Mouse (Mus musculus) forebrain, embryonic 14.5 days (tissue): Measurements from ENCODE around the gene Vmn2r5. TPM values are rescaled to one million over a fixed set of nuclear protein-coding genes. Genes with fewer than 3 reads are reported as not detected.
"Not testable (repeated sequence)": the region's sequence is repeated elsewhere in the genome, so short reads cannot be mapped to it uniquely, and the experiment has no call there.

Experiments used
- ATAC-seq: fragments of 200-750 bp; cut with Nextera tagmentation; 2 replicates; pipeline ENCODE4 v1.8.0; 2017; ENCODE audit warnings: mild to moderate bottlenecking, moderate library complexity
- DNase-seq: peaks from one replicate; pipeline ENCODE4 v3.0.0-alpha.2; 2015; ENCODE audit warnings: low spot score
- H3K27ac ChIP-seq: fragments of 300-500 bp; sonication (generic); 2 replicates; pipeline ENCODE4 v1.5.1; 2014; ENCODE audit warnings: low read depth, mild to moderate bottlenecking, control low read depth, low read length, moderate library complexity
- H3K27me3 ChIP-seq: fragments of 300-500 bp; sonication (generic); replicated peaks from 2 replicates; pipeline ENCODE4 v1.6.1; 2014; ENCODE audit warnings: low read length, control low read depth, mixed read lengths; ENCODE audit not compliant: control insufficient read depth, insufficient read depth
- H3K36me3 ChIP-seq: fragments of 300-500 bp; sonication (generic); 2 replicates; pipeline ENCODE4 v1.6.1; 2014; ENCODE audit warnings: low read length, control low read depth; ENCODE audit not compliant: control insufficient read depth, insufficient read depth
- H3K4me1 ChIP-seq: fragments of 300-500 bp; sonication (generic); 2 replicates; pipeline ENCODE4 v1.6.1; 2014; ENCODE audit warnings: antibody characterized with exemption, low read length, control low read depth; ENCODE audit not compliant: control insufficient read depth, insufficient read depth
- H3K4me2 ChIP-seq: fragments of 300-500 bp; sonication (generic); 2 replicates; pipeline ENCODE4 v1.6.1; 2014; ENCODE audit warnings: mild to moderate bottlenecking, control low read depth, low read length
- H3K4me3 ChIP-seq: fragments of 300-500 bp; sonication (generic); 2 replicates; pipeline ENCODE4 v1.5.1; 2014; ENCODE audit warnings: low read depth, low read length, control low read depth
- H3K9ac ChIP-seq: fragments of 300-500 bp; sonication (generic); 2 replicates; pipeline ENCODE4 v1.6.1; 2014; ENCODE audit warnings: mild to moderate bottlenecking, low read length, control low read depth, moderate library complexity
- H3K9me3 ChIP-seq: fragments of 300-500 bp; sonication (generic); replicated peaks from 2 replicates; pipeline ENCODE4 v1.6.1; 2016; ENCODE audit warnings: low read length, control low read depth, mixed read lengths; ENCODE audit not compliant: control insufficient read depth
- WGBS: fragments of 180-500 bp; shearing (Covaris S2); extraction: QIAGEN DNeasy Blood & Tissue Kit; methylation state at CpG from one replicate; pipeline ENCODE4 v1.1.7; 2014; 5-methylcytosine and 5-hydroxymethylcytosine counted together
- polyA plus RNA-seq: library from polyadenylated mRNA; unstranded; fragments of >200 nt; fragmentation: Nextera tagmentation; extraction: Ambion mirVana; gene quantifications from 2 replicates; pipeline ENCODE4 v1.2.1, GENCODE M21; 2014

The Vmn2r5 gene
- not detected in 2 replicates for polyA plus RNA-seq

- not testable (repeated sequence) for H3K27ac ChIP-seq, DNase-seq, H3K9me3 ChIP-seq, ATAC-seq, H3K36me3 ChIP-seq, H3K27me3 ChIP-seq, H3K4me3 ChIP-seq, H3K4me2 ChIP-seq, H3K9ac ChIP-seq, H3K4me1 ChIP-seq
- WGBS, result 100% methylated on average over 1 of the region's 2 CpGs
Measured at GRCm38 (mm10) chr3:64509742-64510141, at the start of gene Vmn2r5. Vmn2r5 (minus strand) TSS chr3:64509842.

GRCm38 (mm10) chr3:64523585-64523984 is 13.9 kb upstream of the Vmn2r5 start:
- not testable (repeated sequence) for DNase-seq, H3K9ac ChIP-seq, ATAC-seq, H3K36me3 ChIP-seq, H3K4me2 ChIP-seq, H3K27ac ChIP-seq, H3K9me3 ChIP-seq, H3K4me3 ChIP-seq, H3K4me1 ChIP-seq, H3K27me3 ChIP-seq
- 83% methylated on average over 1 of the region's 1 CpGs for WGBS

Other genes with a start within 250 kb of the Vmn2r5 start
- 0.01 TPM in 1 of 2 replicates, not detected in the other for gene Vmn2r3, start 220.1 kb downstream of the Vmn2r5 start, polyA plus RNA-seq
- gene Vmn2r4, start 94.5 kb downstream of the Vmn2r5 start, polyA plus RNA-seq, result not detected in 2 replicates
- gene Vmn2r6, start 56.0 kb upstream of the Vmn2r5 start, polyA plus RNA-seq, result not detected in 2 replicates